Mouse (Mus musculus) midbrain, embryonic 16.5 days (tissue): ENCODE measurements around the gene Dock11. TPM values are rescaled to one million over a fixed set of nuclear protein-coding genes. Genes with fewer than 3 reads are reported as not detected.

ENCODE experiments used
- ATAC-seq: fragments of 200-750 bp; cut with Nextera tagmentation; 2 replicates; pipeline ENCODE4 v1.8.0; 2017; ENCODE audit warnings: moderate TSS enrichment
- H3K27ac ChIP-seq: fragments of 300-500 bp; sonication (generic); 2 replicates; pipeline ENCODE4 v1.5.1; 2014; ENCODE audit warnings: mild to moderate bottlenecking, low read length, mixed read lengths
- H3K27me3 ChIP-seq: fragments of 300-500 bp; sonication (generic); 2 replicates; pipeline ENCODE4 v1.6.1; 2014; ENCODE audit warnings: low read depth, low read length, mixed read lengths; ENCODE audit not compliant: control insufficient read depth, insufficient read depth
- H3K36me3 ChIP-seq: fragments of 300-500 bp; sonication (generic); 2 replicates; pipeline ENCODE4 v1.6.1; 2014; ENCODE audit warnings: mild to moderate bottlenecking, low read length, moderate library complexity, mixed read lengths; ENCODE audit not compliant: control insufficient read depth, insufficient read depth
- H3K4me1 ChIP-seq: fragments of 300-500 bp; sonication (generic); 2 replicates; pipeline ENCODE4 v1.6.1; 2014; ENCODE audit warnings: mild to moderate bottlenecking, low read length, mixed read lengths; ENCODE audit not compliant: control insufficient read depth, insufficient read depth
- H3K4me2 ChIP-seq: fragments of 300-500 bp; sonication (generic); 2 replicates; pipeline ENCODE4 v1.6.1; 2014; ENCODE audit warnings: mild to moderate bottlenecking, low read length, mixed read lengths
- H3K4me3 ChIP-seq: fragments of 300-500 bp; sonication (generic); 2 replicates; pipeline ENCODE4 v1.5.1; 2014; ENCODE audit warnings: low read depth, mild to moderate bottlenecking, low read length, moderate library complexity, mixed read lengths
- H3K9ac ChIP-seq: fragments of 300-500 bp; sonication (generic); 2 replicates; pipeline ENCODE4 v1.6.1; 2014; ENCODE audit warnings: low read depth, low read length, mixed read lengths
- H3K9me3 ChIP-seq: fragments of 300-500 bp; sonication (generic); replicated peaks from 2 replicates; pipeline ENCODE4 v1.6.1; 2014; ENCODE audit warnings: mild to moderate bottlenecking, low read length, mixed read lengths; ENCODE audit not compliant: control insufficient read depth, poor library complexity, severe bottlenecking
- WGBS: fragments of 180-500 bp; shearing (Covaris S2); extraction: QIAGEN DNeasy Blood & Tissue Kit; methylation state at CpG from one replicate; pipeline ENCODE4 v1.1.7; 2014; 5-methylcytosine and 5-hydroxymethylcytosine counted together
- polyA plus RNA-seq: library from polyadenylated mRNA; unstranded; fragments of >200 nt; fragmentation: Nextera tagmentation; extraction: Ambion mirVana; gene quantifications from 2 replicates; pipeline ENCODE4 v1.2.1, GENCODE M21; 2015

The Dock11 gene
- polyA plus RNA-seq: 12.7 and 16.4 TPM in 2 replicates

DNA sequence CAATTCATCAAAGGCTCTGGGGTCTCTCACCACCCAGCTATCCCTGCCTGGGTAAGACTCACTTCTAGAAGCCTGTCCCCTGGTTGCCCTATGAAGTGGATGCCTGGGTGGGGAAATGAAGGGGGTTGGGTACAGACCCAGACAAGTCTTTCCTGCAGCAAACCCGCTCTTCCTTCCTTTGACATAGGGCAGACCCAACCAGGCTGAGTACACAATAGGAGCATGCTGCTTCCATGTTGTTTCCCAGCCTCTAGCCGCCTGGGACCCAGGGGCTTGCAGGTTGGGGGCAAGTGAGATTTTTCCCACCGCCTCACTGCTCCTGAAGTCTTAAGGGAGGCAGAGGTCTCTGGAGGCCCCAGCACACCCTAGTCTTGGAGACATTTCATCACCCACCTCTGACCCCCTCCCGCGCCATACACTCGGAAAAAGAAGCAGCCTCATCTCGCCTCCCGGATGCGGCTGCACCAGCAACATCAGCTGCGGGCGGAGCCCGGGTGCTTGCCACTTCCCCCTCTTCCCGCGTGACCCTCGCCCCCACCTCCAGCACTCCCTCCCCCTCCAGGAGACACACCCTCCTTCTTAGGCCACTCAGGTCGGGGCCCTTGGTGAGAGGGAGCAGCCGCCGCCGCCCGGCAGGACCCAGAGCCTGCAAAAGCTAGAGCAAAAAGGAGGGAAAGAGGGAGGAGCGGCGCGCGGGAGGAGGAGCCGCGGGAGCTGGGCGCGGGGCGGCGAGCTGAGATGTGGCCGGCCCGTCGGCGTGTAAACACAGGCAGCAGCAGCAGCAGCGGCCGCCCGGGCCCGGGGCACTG is at the start of gene Dock11:
Gene Dock11, plus strand, starts transcription at position 746 of the 809 bp plus-strand sequence.
- whole genome bisulfite sequencing: 16% methylated on average over 33 of the region's 38 CpGs
- peak within 1 kb of the TSS; percentile 82 for H3K27ac ChIP-seq
- peak within 1 kb of the TSS; percentile 58 for H3K4me3 ChIP-seq
- peak within 1 kb of the TSS; percentile 53 for H3K4me2 ChIP-seq
- peak within 1 kb of the TSS; percentile 72 for H3K9ac ChIP-seq
- no peaks in the 10 kb centered on the region for H3K36me3 ChIP-seq
- peaks cover 3% of the 10 kb centered on the region for H3K4me1 ChIP-seq
- ATAC-seq: peak; percentile 83
- no peaks in the 10 kb centered on the region for H3K9me3 ChIP-seq
- H3K27me3 ChIP-seq: no peaks in the 10 kb centered on the region

DNA sequence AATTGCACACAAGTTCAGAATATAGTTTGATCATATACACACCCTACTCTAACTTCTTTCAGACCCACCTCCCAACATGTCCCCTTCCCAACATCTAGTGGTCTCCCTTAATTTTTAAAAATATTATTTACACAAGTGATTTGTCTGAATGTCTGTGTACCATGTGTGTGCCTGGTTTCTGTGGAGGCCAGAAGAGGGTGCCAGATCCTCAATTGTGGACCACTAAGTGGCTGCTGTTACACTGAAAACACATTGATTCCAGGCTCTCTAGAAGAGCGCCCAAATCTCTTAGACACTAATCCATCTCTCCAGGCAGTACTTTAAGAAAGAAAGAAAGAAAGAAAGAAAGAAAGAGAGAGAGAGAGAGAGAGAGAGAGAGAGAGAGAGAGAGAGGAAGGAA is 8.9 kb upstream of the Dock11 start:
- 65% methylated on average over 1 of the region's 1 CpGs for WGBS
- Histone ChIP-seq H3K9ac (no peak overlapping the region), H3K4me3 (no peak overlapping the region), H3K9me3 (no peaks in the 10 kb centered on the region), H3K27me3 (no peaks in the 10 kb centered on the region), H3K36me3 (no peaks in the 10 kb centered on the region), H3K27ac (no peak overlapping the region), H3K4me2 (no peak overlapping the region), H3K4me1 (no peaks in the 10 kb centered on the region)
- ATAC-seq: no peak

DNA sequence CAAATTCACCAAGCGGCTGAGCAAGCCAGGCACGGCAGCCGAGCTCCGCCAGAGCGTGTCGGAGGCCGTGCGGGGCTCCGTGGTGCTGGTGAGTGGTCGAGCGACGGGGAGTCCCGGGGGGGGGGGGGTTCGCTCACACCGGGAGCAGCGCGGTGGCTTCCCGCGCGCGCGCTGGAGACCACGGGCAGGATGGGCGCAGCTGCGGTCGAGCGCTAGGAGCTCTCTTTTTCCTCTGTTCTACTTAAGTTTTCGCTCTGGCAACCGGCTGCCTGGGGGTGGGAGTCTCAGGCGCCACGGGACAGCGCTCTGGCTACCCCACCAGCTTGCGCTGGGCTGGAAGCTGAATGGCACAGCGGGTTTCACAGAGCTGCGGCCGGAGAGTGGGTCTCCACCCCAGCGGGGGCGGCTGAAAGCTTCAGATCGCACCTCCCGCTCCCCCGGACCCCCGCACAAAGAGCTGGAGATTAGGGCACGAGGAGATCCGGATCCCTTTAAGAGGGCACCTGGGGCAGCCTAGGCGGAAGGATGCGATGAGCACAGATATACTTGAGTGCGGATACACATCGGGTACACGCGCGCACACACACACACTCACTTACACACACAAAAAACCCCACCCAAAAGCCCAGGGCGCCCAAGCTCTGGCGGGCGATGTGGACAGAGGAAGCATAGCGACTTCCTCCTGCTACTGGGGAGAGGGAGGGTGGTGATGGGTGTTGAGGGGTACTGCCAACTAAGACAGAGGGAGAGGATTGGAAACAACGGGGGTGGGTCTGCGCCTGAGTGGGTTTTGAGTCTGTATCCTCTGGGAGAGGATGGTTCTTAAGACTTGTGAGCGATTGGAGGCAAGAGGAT is 540 bp downstream of the Dock11 start:
- H3K9me3 ChIP-seq: no peaks in the 10 kb centered on the region
- H3K9ac ChIP-seq: peak overlapping the region; percentile 72
- H3K36me3 ChIP-seq: no peaks in the 10 kb centered on the region
- H3K4me2 ChIP-seq: peak overlapping the region; percentile 53
- ATAC-seq: peak; percentile 74
- H3K4me1 ChIP-seq: peaks cover 3% of the 10 kb centered on the region
- WGBS: 21% methylated on average over 48 of the region's 58 CpGs
- peak overlapping the region; percentile 82 for H3K27ac ChIP-seq
- peak overlapping the region; percentile 58 for H3K4me3 ChIP-seq
- no peaks in the 10 kb centered on the region for H3K27me3 ChIP-seq

DNA sequence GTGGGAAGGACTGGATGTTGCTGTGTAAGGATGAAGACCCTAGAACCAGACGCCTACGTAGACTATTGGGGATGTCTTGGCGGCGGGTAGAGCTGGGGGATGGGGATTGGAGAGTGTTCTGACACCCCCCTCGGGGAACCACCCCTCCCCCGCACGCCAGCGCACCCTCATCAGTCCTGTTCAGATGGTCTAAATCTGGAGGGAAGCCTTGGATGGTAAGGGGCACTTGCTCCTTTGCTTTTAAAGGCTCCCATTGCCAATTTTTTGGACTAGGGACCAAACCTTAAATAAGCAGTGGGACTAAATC is 1.1 kb downstream of the Dock11 start:
- H3K27me3 ChIP-seq: no peaks in the 10 kb centered on the region
- peak overlapping the region; percentile 72 for H3K9ac ChIP-seq
- peak overlapping the region; percentile 58 for H3K4me3 ChIP-seq
- no peaks in the 10 kb centered on the region for H3K9me3 ChIP-seq
- H3K36me3 ChIP-seq: no peaks in the 10 kb centered on the region
- peaks cover 3% of the 10 kb centered on the region for H3K4me1 ChIP-seq
- peak; percentile 71; the same call in 1 of the 2 replicates for ATAC-seq
- WGBS: 12% methylated on average over 8 of the region's 8 CpGs
- H3K4me2 ChIP-seq: peak overlapping the region; percentile 53
- H3K27ac ChIP-seq: peak overlapping the region; percentile 82

DNA sequence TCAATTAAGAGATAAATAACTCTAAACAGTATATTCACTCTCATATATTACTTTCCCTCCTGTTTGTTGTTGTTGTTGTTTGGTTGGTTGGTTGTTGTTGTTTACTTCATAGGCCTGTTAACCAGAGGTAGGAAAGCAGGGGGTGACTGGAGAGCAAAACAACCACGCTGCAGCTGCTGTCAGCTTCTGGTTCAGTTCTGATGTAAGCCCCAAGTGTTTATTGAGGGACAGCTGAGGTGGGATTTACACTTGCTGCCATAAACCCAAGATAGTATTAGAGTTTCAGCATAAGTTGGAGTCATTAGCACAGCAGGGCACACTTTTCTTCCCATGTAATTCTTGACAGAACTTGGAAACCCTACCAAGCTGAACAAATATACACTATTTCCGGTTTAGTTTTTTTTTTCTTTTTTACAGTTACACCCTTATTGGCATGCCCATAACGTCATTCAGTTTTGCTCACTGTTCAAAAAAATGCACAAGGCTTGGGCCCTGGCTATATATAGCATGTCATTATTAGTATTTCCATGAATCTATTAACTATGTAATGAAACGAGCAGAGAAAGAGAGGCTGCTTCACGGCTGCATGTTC is 3.0 kb downstream of the Dock11 start:
- no peaks in the 10 kb centered on the region for H3K9me3 ChIP-seq
- no peak overlapping the region for H3K27ac ChIP-seq
- H3K36me3 ChIP-seq: no peaks in the 10 kb centered on the region
- no peak overlapping the region for H3K9ac ChIP-seq
- H3K27me3 ChIP-seq: no peaks in the 10 kb centered on the region
- ATAC-seq: no peak
- 55% methylated on average over 5 of the region's 5 CpGs for WGBS
- H3K4me3 ChIP-seq: no peak overlapping the region
- H3K4me2 ChIP-seq: no peak overlapping the region
- peaks cover 3% of the 10 kb centered on the region for H3K4me1 ChIP-seq

DNA sequence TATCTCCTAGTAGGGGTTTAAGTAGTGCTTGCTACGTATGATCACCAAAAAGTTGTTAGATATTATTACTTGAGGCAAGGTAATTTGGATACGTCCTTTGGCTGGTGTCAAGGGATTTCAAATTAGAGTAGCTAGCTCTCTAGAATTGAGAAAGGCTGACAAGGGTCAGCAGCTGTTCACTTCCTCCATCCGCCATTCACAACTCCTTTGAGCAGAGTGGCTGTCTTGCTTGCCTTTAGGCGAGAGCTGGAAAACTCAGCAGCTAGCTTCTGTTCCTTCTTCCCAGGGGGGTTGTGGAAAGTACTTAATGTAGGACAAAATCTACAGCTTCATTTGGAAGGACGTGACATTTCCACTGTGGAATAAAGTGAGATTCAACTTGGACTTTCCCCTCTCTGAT is 3.7 kb downstream of the Dock11 start:
- H3K4me1 ChIP-seq: peaks cover 3% of the 10 kb centered on the region
- no peak overlapping the region for H3K27ac ChIP-seq
- 59% methylated on average over 5 of the region's 5 CpGs for WGBS
- no peak overlapping the region for H3K4me3 ChIP-seq
- H3K9me3 ChIP-seq: no peaks in the 10 kb centered on the region
- ATAC-seq: no peak
- no peak overlapping the region for H3K4me2 ChIP-seq
- H3K9ac ChIP-seq: no peak overlapping the region
- H3K36me3 ChIP-seq: no peaks in the 10 kb centered on the region
- H3K27me3 ChIP-seq: no peaks in the 10 kb centered on the region

DNA sequence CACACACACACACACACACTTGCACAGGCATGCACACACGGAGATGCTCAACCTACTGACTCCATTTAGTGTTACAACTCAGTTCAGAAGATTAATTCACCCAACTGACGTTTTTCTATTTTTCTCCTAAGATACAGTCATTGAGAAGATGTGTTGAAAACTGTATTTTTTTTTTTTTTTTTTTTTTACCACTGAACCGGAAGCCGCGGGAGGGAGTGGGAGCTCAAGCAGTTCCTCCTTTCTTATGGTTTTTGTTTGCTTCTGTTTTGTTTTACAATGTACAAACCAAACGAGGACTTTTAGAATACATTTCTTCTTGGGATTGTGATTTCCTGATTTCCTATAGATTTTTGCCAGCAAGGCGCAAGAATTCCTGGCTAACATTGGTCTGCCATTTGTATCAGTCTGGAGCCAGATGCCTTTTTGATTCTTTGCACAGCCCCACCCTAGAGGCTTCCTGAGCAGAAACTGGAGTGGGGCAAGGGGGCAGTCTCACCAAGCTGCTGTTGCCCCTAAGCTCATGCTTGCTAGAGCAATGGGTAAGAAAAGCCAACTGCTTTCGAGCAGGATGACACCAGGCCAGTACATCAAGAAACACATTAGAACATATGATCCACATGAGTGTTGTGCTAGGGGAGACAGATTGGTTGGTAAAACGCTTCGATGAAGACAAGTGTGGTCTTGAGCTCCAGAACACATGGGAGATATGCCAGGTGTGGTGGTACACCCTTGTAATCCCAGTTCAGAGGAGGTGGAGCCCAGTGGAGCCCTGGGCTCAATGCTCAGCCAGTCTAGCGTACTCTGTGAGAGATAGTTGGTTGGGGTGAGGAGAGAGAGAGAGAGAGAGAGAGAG is 9.2 kb downstream of the Dock11 start:
- no peak overlapping the region for H3K4me2 ChIP-seq
- H3K4me3 ChIP-seq: no peak overlapping the region
- no peaks in the 10 kb centered on the region for H3K4me1 ChIP-seq
- H3K27me3 ChIP-seq: no peaks in the 10 kb centered on the region
- 85% methylated on average over 11 of the region's 11 CpGs for WGBS
- H3K27ac ChIP-seq: no peak overlapping the region
- H3K9ac ChIP-seq: no peak overlapping the region
- no peak for ATAC-seq
- H3K36me3 ChIP-seq: no peaks in the 10 kb centered on the region
- H3K9me3 ChIP-seq: no peaks in the 10 kb centered on the region

DNA sequence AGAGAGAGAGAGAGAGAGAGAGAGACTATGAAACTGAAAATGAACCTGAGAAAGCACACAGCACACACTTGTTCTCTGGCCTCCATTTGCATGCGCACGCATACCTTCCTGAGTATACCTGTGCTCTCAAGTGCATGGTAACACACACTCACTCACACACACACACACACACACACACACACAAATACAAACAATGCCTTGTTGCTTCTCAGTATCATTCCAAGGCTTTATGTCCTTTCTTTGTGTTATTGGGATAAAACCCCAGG is 9.8 kb downstream of the Dock11 start:
- Histone ChIP-seq H3K27ac (no peak overlapping the region), H3K4me1 (no peaks in the 10 kb centered on the region), H3K4me2 (no peak overlapping the region), H3K9me3 (no peaks in the 10 kb centered on the region), H3K36me3 (no peaks in the 10 kb centered on the region), H3K9ac (no peak overlapping the region), H3K4me3 (no peak overlapping the region), H3K27me3 (no peaks in the 10 kb centered on the region)
- WGBS: 100% methylated on average over 2 of the region's 2 CpGs
- no peak for ATAC-seq
